Mouse (Mus musculus) left cerebral cortex, adult 18-20 months (tissue): Measurements from ENCODE around the gene Upf2. TPM values are rescaled to one million over a fixed set of nuclear protein-coding genes. Genes with fewer than 3 reads are reported as not detected.
"Not testable (repeated sequence)": the region's sequence is repeated elsewhere in the genome, so short reads cannot be mapped to it uniquely, and the experiment has no call there.

ENCODE experiments used
- DNase-seq, 2 experiments: peaks; one replicate each; pipeline ENCODE4 v3.0.0; 2021 to 2022; ENCODE audit warnings: low spot score in 2 of 2, mixed read lengths in 1 of 2
- total RNA-seq, 2 experiments: library from RNA; stranded (reverse); gene quantifications; 2 replicates each; pipeline ENCODE4 v1.2.3; 2021

Upf2 gene
- total RNA-seq, 2 experiments from 2014 or later: 42.9 to 44.9 TPM

- DNase-seq: no peak
Measured at GRCm38 (mm10) chr2:6060071-6060804, 109.0 kb downstream of the Upf2 start.

GRCm38 (mm10) chr2:6067341-6067740 is 116.1 kb downstream of the Upf2 start:
- DNase-seq: no peak

- no peak for DNase-seq
Measured at GRCm38 (mm10) chr2:6070925-6071324, 119.7 kb downstream of the Upf2 start.

- DNase-seq: no peak
Measured at GRCm38 (mm10) chr2:6071598-6072440, 120.5 kb downstream of the Upf2 start.

GRCm38 (mm10) chr2:6072685-6073260 is 121.5 kb downstream of the Upf2 start:
- no peak for DNase-seq

GRCm38 (mm10) chr2:6074891-6075529 is 123.7 kb downstream of the Upf2 start:
- no peak for DNase-seq

- no peak for DNase-seq
Measured at GRCm38 (mm10) chr2:6075530-6075896, 124.2 kb downstream of the Upf2 start.

- no peak for DNase-seq
Measured at GRCm38 (mm10) chr2:6080037-6080436, 128.8 kb downstream of the Upf2 start.

GRCm38 (mm10) chr2:6081108-6081507 is 129.8 kb downstream of the Upf2 start:
- DNase-seq: no peak

- DNase-seq: no peak
Measured at GRCm38 (mm10) chr2:6082615-6083014, 131.3 kb downstream of the Upf2 start.

GRCm38 (mm10) chr2:6083696-6084095 is 132.4 kb downstream of the Upf2 start:
- no peak for DNase-seq

GRCm38 (mm10) chr2:6085622-6086530 is 134.6 kb downstream of the Upf2 start:
- no peak for DNase-seq

GRCm38 (mm10) chr2:6087151-6087550 is 135.9 kb downstream of the Upf2 start:
- DNase-seq: no peak

GRCm38 (mm10) chr2:6089941-6090340 is 138.7 kb downstream of the Upf2 start:
- not testable (repeated sequence) for DNase-seq

GRCm38 (mm10) chr2:6097113-6097716 is 145.9 kb downstream of the Upf2 start:
- DNase-seq: no peak

GRCm38 (mm10) chr2:6098924-6099323 is 147.7 kb downstream of the Upf2 start:
- DNase-seq: no peak

GRCm38 (mm10) chr2:6099443-6099842 is 148.2 kb downstream of the Upf2 start:
- no peak for DNase-seq

GRCm38 (mm10) chr2:6100027-6100749 is 148.9 kb downstream of the Upf2 start:
- DNase-seq: no peak

- DNase-seq: no peak
Measured at GRCm38 (mm10) chr2:6100755-6101154, 149.5 kb downstream of the Upf2 start.
